Mouse (Mus musculus): ENCODE results near the gene Wasf2. TPM values are rescaled to one million over a fixed set of nuclear protein-coding genes. Genes with fewer than 3 reads are reported as not detected.
A peak's percentile ranks its signal among the peaks of the same experiment; 100 is the strongest.

Gene Wasf2
- total RNA-seq, 2 experiments from 2014 or later, result 16.7 to 66.5 TPM

DNA sequence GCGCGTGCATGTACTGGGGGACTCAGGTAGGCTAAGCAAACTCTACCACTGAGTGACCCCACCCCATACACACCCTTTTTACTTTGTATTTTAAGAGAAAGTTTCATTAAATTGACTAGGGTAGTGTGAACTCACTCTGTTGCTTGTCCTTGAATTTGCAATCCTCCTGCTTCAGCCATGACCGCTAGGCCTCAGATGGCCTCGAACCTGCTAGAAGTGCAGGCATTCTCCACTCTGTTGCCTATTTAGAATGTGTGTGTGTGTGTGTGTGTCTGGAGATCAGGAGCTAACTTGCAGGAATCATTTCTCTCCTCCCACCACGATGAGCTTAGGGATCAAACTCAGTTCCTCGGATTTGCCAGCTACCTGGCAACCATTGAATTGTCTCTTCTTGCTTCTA, 10.7 kb upstream of the Wasf2 start:
- ATAC-seq (replicated peaks; ENCODE audit: low FRiP score, low TSS enrichment, poor library complexity, severe bottlenecking), result no peak

DNA sequence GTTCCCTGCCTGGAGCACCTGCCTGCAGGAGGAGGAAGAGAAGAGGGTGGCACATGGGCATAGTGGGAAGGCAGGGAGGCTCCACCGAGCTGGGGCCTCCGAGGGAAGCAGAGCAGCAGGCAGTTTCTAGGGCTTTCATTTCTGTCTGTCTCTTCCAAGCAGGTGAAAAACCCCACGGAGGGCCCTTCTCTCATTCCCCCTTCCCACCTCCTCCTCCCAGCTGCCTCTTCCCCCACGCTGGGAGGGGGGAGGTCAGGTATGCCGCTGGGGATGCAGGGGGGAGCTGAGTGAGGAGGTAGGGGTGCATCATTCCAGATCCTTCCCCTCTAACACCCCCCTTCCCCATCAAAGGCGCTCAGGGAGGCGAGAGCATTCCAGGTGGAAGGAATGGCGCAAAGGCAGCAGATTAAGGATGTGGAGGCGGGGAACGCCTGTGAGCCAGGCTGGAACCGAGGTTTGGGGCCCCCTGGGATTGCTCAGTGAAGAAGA, 9.4 kb upstream of the Wasf2 start:
- ATAC-seq (replicated peaks; ENCODE audit: low FRiP score, low TSS enrichment, poor library complexity, severe bottlenecking), result no peak

DNA sequence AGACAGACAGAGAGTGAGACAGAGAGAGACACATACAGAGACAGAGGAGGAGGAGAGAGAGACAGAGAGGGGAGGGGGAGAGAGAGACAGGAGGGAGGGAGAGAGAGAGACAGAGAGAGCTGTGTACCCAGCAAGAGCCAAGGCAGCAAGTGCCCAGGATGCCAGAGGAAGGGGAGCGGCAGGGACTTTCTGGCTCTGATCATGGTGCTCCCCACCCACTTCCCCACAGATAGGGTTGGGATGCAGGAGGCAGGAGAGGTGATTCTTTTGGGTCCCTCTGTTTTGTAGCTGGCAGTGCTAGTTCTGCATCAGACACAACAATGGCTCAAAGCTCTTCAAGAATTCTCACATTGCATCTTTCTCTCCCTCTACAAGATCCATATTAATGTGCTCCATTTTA, 8.9 kb upstream of the Wasf2 start:
- ATAC-seq (replicated peaks; ENCODE audit: low FRiP score, low TSS enrichment, poor library complexity, severe bottlenecking), result no peak

DNA sequence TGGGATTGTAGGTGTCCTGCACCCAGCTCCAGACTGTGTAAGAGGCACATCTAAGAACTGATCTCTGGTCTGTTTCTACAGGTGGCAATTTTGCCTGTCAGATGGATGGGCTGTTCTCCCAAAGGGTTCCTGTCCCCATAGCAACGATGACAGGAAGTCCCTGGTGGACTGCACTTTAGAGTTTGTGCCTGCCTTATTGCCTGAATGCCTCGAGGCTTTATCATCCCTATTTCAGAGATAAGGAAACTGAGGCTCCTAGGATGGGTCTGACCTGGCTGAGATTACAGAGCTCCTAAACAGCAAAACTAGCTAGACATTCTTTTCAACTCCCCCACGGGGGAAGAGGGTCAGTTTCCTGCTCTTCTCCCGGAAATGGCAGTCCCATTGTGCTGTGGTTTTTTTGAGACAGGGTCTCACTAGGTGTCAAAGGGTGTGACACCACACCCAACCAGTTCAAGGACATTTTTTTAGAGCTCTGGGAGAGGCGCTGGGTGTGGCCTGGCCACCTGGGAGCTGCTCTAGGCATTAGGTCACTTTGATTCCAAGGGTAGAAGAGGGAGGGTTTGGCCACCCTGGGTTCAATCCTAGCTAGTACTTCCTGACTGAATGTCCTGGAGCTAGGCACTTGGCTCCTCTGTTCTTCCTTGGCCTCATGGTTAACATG, 8.2 kb upstream of the Wasf2 start:
- no peak for ATAC-seq (replicated peaks; ENCODE audit: low FRiP score, low TSS enrichment, poor library complexity, severe bottlenecking)

DNA sequence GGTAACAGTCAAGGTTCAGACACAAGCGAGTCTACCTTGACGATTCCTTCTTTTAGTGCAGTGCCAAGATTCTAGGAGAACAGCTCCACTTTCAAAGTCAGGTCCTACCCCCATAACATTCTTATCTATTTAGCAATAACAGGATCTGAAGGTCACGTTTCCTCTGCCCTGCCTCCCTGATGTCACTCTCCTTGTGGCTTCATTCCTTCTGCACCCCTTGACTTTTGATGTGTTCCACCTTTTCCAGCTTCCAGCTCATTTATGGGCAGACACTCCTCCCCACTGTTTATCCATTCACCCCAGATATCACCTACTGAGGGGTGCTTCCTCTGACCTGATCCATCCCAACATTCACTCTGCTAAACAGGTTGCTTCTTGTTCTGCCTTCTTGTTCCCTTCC, 3.2 kb upstream of the Wasf2 start:
- no peak for ATAC-seq (replicated peaks; ENCODE audit: low FRiP score, low TSS enrichment, poor library complexity, severe bottlenecking)

DNA sequence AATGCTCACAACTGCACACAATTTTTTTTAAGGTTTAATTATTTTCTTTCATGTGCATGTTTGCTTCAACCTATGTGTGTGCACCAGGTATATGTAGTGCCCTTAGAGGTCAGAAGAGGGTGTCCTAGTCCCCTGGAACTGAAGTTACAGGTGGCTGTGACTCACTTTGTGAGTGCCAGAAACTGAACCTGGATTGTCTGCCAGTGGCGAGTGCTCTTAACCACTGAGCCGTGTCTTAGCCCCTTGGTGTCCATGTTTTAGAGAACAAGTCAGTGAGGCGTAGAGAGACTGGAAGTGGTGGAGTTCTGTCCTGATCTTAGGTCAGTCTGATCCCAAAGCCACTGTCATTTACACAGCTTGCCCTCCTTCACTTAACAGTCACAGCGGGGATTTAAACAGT, 2.4 kb upstream of the Wasf2 start:
- no peak for ATAC-seq (replicated peaks; ENCODE audit: low FRiP score, low TSS enrichment, poor library complexity, severe bottlenecking)

DNA sequence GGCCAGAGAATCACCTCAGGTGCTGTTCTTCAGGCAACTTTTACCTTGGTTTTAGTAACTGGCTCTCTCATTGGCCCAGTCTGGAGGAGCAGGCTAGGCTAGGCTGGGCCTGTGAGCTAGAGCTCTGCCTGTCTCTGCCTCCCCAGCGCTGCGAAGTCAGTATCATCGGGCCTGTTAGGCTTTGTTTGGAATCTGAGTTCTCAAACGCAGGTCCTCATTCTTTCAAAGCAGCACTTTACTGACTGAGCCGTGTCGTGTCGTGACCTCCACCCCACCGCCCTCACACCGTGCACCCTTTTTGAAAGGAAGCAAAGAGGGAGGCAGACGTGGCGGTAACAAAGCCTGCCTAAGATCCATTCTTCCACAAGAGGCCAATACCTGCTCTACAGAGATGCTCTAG, 914 bp upstream of the Wasf2 start:
- ATAC-seq (replicated peaks; ENCODE audit: low FRiP score, low TSS enrichment, poor library complexity, severe bottlenecking), result no peak

DNA sequence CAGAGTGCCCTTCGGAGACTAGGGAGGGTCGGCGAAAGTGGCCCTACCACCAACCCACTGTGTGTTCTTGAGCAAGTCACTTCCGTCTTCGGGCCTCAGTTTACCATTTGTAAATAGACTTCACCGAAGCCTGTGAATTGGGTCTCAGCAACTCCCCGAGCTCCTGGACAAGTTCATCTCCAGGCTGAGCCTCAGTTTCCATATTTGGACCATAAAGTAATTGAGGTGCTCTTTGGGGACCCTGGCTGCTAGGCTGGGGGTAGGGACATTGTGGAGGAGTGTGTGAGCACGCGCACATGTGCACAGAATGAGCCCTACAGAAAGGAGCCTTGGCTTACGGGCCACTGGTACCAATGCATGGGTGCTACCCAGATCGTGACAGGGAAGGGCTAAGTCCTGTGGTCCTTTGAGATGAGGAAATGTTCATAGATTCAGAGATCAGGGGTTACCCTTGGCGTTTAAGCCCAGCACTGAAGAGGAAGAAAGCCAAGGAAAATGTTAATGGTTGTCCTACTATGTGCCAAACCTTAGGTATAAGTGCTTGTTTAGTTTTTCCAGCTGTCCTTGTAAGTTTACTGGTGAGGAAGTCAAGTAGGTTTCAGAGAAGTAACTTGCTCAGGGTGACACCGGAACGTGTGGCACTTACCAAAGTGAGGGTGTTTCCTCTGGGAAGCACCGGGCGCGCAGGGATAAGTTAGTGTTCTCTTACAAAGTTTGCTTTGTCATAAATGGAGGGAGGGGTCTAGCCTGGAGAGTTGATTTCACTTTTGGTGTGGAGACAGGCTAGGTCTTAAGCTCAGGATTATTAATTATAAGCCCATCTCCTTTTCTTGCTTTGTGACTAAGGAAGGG, 811 bp downstream of the Wasf2 start:
- ATAC-seq (replicated peaks; ENCODE audit: low FRiP score, low TSS enrichment, poor library complexity, severe bottlenecking), result 0 out of 2 replicates have a peak, but pooled peaks have one; percentile 20

DNA sequence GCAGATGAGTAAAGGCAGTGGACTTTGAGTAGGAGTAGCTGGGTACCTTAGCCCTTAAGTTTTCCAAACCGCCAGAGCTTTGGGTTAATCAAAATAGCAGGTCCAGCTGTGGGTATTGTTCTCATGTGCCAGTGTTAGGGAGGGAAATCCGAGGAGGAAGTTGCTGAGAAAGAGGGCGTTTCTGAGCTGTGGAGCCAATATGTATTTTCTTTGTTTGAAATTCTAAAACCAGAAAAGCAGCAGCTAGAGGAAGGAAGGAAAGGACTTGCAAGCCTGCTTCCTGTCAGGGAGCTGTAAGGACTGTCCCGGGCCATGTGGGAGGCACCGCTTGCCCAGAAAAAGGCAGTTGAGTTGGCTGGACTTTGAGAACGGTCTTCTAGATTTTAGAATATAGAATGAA, 1.7 kb downstream of the Wasf2 start:
- ATAC-seq (replicated peaks; ENCODE audit: low FRiP score, low TSS enrichment, poor library complexity, severe bottlenecking), result no peak

DNA sequence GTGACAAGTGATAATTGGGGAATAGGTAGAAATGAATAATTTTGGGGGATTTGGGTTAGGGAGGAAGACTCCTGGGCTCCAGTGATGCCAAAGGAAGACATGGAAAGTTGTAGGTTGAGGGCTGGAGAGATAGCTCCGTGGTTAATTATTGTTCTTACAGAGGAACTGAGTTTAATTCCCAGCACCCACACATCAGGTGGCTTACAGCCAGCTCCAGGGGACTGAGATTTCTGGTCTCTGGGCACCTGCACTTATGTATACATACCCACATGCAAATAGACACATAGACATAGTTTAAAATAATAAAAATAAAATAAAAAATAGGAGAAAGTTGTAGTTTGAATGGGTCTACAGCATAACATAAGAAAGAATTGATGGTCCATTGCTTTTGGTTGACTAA, 6.6 kb downstream of the Wasf2 start:
- no peak for ATAC-seq (replicated peaks; ENCODE audit: low FRiP score, low TSS enrichment, poor library complexity, severe bottlenecking)

DNA sequence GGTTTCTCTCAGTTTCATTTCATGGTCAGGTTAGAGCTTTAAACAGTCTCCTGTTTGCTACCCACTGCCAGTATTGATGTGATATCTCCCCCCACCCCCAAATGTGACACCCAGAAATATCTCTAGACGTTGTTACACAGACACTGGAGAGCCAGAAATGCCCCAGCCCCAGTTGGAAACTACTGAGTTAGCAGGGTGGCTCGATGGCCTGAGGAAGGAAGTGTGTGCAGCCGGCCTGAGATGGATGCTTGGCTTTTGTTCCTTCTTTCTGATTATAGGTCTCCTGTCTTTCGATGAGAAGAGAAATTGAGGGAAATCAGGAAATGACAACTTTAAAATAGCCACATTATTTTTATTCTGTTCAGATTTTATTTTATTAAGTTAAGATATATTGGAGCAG, 8.7 kb downstream of the Wasf2 start:
- no peak for ATAC-seq (replicated peaks; ENCODE audit: low FRiP score, low TSS enrichment, poor library complexity, severe bottlenecking)

DNA sequence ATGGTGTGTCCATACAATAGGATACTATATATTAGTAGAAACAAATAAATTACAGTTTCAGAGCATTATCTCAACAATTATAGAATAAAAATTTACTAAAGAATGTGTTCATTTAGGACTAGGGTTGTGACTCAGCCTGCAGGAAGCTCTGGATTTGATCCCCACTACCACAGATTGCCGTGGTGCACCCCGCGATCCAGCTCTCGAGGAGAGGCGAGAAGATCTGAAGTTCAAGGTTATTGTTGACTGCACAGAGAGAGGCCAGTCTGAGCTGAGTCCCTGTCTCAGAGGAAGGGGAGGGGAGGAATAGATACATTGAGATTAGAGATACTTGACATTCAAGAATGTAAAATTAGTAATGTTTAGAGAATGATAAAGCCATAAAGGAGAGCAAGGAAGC, 24.7 kb downstream of the Wasf2 start:
- no peak for ATAC-seq (replicated peaks; ENCODE audit: low FRiP score, low TSS enrichment, poor library complexity, severe bottlenecking)

DNA sequence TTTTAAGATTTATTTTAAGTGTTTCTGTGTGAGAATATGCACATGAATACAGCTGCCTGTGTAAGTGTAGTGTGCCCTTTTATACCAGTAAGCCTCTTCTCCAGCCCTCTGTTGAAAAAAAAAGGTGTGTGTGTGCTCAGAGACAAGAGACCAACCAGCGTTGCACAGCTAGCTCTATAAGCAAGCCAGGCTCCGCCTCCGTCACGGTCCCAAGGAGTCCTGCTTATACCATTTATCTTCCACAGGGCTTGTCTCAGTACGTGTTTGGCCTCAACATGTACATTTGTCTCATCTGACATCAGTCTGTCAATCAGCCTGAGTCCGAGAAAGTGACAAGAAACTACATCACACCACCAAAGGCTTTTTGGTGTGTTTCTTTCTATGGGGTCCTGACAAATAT, 25.4 kb downstream of the Wasf2 start:
- no peak for ATAC-seq (replicated peaks; ENCODE audit: low FRiP score, low TSS enrichment, poor library complexity, severe bottlenecking)

DNA sequence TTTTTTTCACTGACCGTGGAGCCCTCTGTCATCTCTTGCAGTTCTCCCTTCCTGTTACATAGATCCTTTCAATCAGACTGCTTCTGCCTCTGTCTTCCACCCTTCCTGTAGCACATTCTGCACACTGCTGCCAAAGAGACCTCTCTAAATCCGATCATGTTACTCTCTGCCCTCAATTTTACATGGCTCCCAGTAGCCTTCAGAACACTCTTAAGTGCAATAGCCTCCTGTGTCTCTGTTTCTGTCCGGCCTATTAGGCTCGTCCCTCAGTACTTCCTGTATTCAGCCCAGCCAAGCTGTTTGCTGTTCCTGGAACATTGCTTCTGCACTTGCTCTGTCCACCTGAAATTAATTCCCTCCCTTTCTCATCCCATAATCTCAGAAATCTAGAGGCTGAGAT, 26.1 kb downstream of the Wasf2 start:
- ATAC-seq (replicated peaks; ENCODE audit: low FRiP score, low TSS enrichment, poor library complexity, severe bottlenecking), result no peak

DNA sequence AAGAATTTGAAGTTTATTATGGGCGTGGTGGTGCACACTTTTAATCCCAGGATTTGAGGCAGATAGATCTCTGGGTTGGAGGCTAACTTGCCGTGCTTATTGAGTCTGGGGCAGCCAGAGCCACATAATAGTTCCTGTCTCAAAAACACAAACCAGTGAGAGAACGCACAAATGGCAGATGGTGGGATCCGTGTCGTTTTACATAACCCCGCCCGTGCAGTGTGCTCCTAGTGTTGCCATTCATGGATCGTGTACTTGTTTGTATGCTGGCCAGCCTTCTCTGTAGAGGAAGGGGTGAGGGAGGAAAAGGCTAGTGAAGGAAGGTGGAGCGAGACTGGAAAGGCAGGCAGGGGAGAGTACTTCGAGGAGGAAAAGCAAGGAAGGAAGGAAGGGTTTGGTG, 26.5 kb downstream of the Wasf2 start:
- no peak for ATAC-seq (replicated peaks; ENCODE audit: low FRiP score, low TSS enrichment, poor library complexity, severe bottlenecking)

DNA sequence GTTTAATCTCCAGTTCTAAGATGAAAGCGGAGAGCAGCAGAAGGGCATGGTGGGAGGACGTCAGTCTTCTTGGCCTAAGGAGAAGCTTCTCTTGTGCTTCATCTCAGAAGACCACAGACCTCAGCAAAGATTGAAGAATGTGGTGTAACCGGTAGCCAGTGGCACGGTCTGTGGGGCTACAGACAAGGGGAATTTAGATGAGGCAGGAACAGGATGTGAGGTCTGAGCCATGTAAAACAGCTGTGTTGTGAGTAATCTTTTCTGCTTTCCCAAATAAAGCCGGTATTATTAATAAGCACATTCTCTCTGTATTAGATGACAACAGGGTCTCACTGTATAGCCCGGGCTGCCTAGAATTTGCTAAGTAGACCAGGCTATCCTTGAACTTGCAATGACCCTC, 28.8 kb downstream of the Wasf2 start:
- no peak for ATAC-seq (replicated peaks; ENCODE audit: low FRiP score, low TSS enrichment, poor library complexity, severe bottlenecking)

DNA sequence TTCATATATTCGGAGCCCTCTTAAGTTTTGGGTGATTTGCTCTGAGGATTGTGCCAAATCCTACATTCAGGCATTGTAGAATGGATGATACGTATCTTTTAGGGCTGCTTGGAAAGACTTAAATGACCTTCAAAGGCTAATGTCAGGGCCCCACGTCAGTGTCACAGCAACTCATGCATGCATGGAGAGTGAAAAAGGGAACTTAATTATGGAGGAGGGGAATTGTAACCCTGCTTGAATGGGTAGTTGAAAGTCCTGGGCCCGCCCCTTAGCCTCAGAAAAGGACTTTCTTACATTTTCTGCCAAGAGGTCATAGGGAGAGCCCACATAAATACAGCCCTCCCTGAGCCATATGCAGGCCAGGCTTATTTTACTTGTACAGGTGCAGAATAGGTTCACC, 29.3 kb downstream of the Wasf2 start:
- ATAC-seq (replicated peaks; ENCODE audit: low FRiP score, low TSS enrichment, poor library complexity, severe bottlenecking), result no peak

DNA sequence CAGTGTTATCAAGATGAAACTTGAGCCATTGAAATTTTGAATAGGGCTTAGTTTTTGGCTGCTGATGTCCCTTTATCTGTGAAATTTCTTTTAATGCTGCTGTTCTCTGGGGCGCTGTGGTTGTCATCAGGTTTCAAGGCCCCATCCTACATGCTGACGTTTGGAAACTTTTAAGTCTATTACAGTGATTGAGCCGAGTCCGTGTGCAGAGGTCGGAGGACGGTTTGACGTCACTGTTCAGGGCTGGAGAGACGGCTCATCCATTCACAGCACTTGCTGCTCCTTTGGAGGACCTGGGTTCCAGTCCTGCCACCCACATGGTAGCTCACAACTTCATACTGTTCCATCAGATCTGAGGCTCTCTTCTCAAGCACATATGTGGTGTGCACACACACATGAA, 29.9 kb downstream of the Wasf2 start:
- no peak for ATAC-seq (replicated peaks; ENCODE audit: low FRiP score, low TSS enrichment, poor library complexity, severe bottlenecking)

DNA sequence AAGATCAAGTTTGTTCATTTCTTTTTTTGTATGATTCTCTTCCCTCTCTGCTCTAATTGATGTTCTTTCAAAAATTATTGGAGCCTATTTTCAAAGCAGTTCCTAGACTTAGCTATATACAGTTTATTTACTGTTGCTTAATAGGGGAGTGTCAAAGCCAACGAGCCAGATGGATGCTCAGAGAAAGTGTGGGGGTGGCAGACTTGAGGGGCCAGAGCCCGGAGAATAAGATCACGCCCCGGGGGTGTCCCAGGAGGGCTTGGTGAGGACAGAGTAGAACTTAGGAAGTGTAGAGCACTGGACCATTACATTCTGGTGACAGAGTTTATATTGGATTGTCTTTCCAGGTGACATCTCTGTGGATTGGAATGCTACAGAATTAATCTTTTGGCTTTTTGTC, 30.5 kb downstream of the Wasf2 start:
- no peak for ATAC-seq (replicated peaks; ENCODE audit: low FRiP score, low TSS enrichment, poor library complexity, severe bottlenecking)

DNA sequence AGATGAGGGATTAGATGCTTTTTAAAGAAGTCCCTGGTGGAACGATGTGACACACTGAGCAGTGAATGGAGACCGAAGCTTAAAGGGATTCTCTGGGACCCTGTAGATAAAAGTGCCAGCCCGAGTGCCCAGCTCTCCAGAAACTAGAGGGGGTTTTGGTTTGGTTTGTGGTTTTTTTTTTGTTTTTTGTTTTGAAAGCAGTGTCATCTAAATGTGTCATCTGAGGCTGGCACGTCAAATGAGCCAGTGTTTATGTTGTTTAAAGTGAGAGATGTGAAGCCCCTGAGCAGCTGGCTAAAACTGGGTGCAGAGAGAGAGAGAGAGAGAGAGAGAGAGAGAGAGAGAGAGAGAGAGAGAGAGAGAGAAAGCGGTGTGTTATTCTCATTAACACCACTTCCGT, 31.9 kb downstream of the Wasf2 start:
- ATAC-seq (replicated peaks; ENCODE audit: low FRiP score, low TSS enrichment, poor library complexity, severe bottlenecking), result no peak

DNA sequence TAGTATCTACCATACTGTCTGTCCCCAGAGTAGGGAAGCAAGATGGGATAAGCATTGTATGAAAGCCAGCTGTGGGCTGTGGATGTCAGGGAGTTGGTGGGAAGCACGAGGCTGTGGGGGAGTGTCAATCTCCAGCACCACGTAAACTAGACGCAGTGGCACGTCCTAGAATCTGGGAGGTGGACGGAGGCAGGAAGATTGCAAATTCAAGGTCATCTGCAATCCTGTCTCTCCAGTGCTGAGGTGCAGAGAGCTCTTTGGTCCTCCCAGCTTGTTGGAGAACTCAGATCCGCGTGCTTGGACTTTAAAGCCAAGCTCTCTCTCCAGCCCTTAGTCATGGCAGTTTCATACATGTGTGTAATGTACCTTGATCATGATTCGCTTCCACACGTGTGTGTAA, 36.5 kb downstream of the Wasf2 start:
- no peak for ATAC-seq (replicated peaks; ENCODE audit: low FRiP score, low TSS enrichment, poor library complexity, severe bottlenecking)

All from megakaryocyte-erythroid progenitor cell, adult 5-6 weeks (primary cell).